Mouse (Mus musculus) neural tube, embryonic 11.5 days (tissue): ENCODE data around the gene Hdac11. TPM values are rescaled to one million over a fixed set of nuclear protein-coding genes. Genes with fewer than 3 reads are reported as not detected.

Experiments
- ATAC-seq: fragments of 200-750 bp; cut with Nextera tagmentation; 2 replicates; pipeline ENCODE4 v1.8.0; 2017; ENCODE audit warnings: moderate number of reproducible peaks, mild to moderate bottlenecking, moderate TSS enrichment, moderate library complexity; ENCODE audit not compliant: insufficient read depth, low FRiP score, low TSS enrichment
- DNase-seq: peaks from one replicate; pipeline ENCODE4 v3.0.0-alpha.2; 2015; ENCODE audit warnings: low spot score
- H3K27ac ChIP-seq: fragments of 300-500 bp; sonication (generic); 2 replicates; pipeline ENCODE4 v1.5.1; 2014; ENCODE audit warnings: low read depth, mild to moderate bottlenecking, low read length
- H3K27me3 ChIP-seq: fragments of 300-500 bp; sonication (generic); 2 replicates; pipeline ENCODE4 v1.6.1; 2014; ENCODE audit warnings: mild to moderate bottlenecking, low read length, mixed read lengths; ENCODE audit not compliant: control insufficient read depth, insufficient read depth
- H3K36me3 ChIP-seq: fragments of 300-500 bp; sonication (generic); 2 replicates; pipeline ENCODE4 v1.6.1; 2014; ENCODE audit warnings: mild to moderate bottlenecking, low read length, moderate library complexity, mixed read lengths; ENCODE audit not compliant: control insufficient read depth, insufficient read depth
- H3K4me1 ChIP-seq: fragments of 300-500 bp; sonication (generic); 2 replicates; pipeline ENCODE4 v1.6.1; 2014; ENCODE audit warnings: low read length, mixed read lengths; ENCODE audit not compliant: control insufficient read depth, insufficient read depth
- H3K4me2 ChIP-seq: fragments of 300-500 bp; sonication (generic); 2 replicates; pipeline ENCODE4 v1.6.1; 2014; ENCODE audit warnings: low read depth, mild to moderate bottlenecking, moderate library complexity
- H3K4me3 ChIP-seq: fragments of 300-500 bp; sonication (generic); 2 replicates; pipeline ENCODE4 v1.5.1; 2014; ENCODE audit warnings: low read depth, low read length
- H3K9ac ChIP-seq: fragments of 300-500 bp; sonication (generic); 2 replicates; pipeline ENCODE4 v1.6.1; 2014; ENCODE audit warnings: mild to moderate bottlenecking, low read length
- H3K9me3 ChIP-seq: fragments of 300-500 bp; sonication (generic); 2 replicates; pipeline ENCODE4 v1.6.1; 2016; ENCODE audit warnings: low read length; ENCODE audit not compliant: control insufficient read depth
- WGBS: fragments of 180-500 bp; shearing (Covaris S2); extraction: QIAGEN DNeasy Blood & Tissue Kit; methylation state at CpG from one replicate; pipeline ENCODE4 v1.1.7; 2014; 5-methylcytosine and 5-hydroxymethylcytosine counted together
- polyA plus RNA-seq: library from polyadenylated mRNA; unstranded; fragments of >200 nt; fragmentation: Nextera tagmentation; extraction: Ambion mirVana; gene quantifications from 2 replicates; pipeline ENCODE4 v1.2.1, GENCODE M21; 2014

Hdac11 gene
- polyA plus RNA-seq, 1 experiment from 2014 or later: 15.0 TPM

DNA sequence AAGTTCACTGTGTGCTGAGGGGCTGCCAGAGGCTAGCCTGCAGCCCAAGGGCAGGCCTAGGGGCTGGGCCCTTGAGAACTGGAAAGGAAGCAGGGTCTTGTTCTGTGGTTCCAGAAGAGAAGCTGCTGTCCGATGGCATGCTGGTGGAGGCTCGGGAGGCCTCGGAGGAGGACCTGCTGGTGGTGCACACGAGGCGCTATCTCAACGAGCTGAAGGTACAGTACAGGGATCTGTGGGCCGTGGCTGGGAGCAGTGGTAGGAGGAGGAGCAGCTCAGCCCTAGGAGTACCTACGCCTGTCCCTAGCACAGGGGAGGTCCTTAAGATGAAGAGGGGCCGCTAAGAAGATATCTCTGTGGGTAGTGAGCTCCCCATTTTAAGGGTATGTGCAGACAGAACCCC lies 2.6 kb downstream of the Hdac11 start:
- WGBS: 85% methylated on average over 9 of the region's 9 CpGs
- Histone ChIP-seq H3K4me3 (no peak overlapping the region), H3K4me2 (0 out of 2 replicates have a peak overlapping the region, but pooled peaks have one; percentile 16), H3K27me3 (no peaks in the 10 kb centered on the region), H3K4me1 (peaks cover 17% of the 10 kb centered on the region), H3K9ac (no peak overlapping the region), H3K27ac (no peak overlapping the region), H3K36me3 (no peaks in the 10 kb centered on the region), H3K9me3 (no peaks in the 10 kb centered on the region)
- ATAC-seq (no peak), DNase-seq (no peak)

DNA sequence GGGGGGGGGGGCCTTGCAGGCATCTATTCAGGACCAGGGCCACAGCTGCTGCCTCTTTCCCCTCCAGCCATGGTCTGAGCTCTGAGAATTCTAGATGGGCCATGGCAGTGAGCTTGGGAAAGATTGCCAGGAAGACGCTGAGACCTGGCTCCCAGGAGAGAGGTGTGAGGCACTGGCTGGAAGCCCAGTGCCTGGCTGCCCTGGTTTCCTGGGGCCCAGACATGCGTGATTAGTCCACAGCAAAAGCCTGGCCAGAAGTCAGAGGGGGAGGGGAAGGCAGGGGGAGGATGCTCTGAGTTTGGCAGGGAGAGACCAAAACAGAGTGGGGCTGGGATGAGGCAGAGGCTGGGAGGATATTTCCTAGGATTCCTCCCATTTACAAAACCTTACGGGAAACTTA lies 3.9 kb downstream of the Hdac11 start:
- DNase-seq: no peak
- H3K9ac ChIP-seq: no peak overlapping the region
- H3K36me3 ChIP-seq: no peaks in the 10 kb centered on the region
- ATAC-seq: no peak
- peaks cover 17% of the 10 kb centered on the region for H3K4me1 ChIP-seq
- no peak overlapping the region for H3K27ac ChIP-seq
- no peak overlapping the region for H3K4me2 ChIP-seq
- no peaks in the 10 kb centered on the region for H3K27me3 ChIP-seq
- H3K4me3 ChIP-seq: no peak overlapping the region
- WGBS: 53% methylated on average over 3 of the region's 3 CpGs
- H3K9me3 ChIP-seq: no peaks in the 10 kb centered on the region

DNA sequence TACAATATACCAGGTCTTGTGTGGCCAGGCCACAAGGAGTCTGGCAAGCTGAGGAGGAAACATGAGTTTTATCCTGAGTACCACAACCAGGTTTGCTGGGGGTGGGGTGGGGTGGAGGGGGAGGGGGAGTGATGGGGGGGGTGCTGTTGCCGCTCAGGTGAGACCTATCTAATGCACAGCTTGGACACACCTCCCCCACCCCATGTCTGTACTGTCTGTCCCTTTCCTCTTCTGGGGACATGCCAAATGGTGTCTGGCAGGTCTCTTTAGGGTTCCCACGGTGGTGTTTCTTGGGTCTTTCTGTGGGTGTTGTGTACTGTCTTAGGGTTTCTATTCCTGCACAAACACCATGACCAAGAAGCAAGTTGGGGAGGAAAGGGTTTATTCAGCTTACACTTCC lies 4.5 kb downstream of the Hdac11 start:
- Histone ChIP-seq H3K4me1 (peaks cover 17% of the 10 kb centered on the region), H3K27me3 (no peaks in the 10 kb centered on the region), H3K27ac (no peak overlapping the region), H3K4me3 (no peak overlapping the region), H3K4me2 (no peak overlapping the region), H3K36me3 (no peaks in the 10 kb centered on the region), H3K9me3 (no peaks in the 10 kb centered on the region), H3K9ac (no peak overlapping the region)
- DNase-seq: no peak
- ATAC-seq: no peak
- WGBS: 90% methylated on average over 2 of the region's 2 CpGs

DNA sequence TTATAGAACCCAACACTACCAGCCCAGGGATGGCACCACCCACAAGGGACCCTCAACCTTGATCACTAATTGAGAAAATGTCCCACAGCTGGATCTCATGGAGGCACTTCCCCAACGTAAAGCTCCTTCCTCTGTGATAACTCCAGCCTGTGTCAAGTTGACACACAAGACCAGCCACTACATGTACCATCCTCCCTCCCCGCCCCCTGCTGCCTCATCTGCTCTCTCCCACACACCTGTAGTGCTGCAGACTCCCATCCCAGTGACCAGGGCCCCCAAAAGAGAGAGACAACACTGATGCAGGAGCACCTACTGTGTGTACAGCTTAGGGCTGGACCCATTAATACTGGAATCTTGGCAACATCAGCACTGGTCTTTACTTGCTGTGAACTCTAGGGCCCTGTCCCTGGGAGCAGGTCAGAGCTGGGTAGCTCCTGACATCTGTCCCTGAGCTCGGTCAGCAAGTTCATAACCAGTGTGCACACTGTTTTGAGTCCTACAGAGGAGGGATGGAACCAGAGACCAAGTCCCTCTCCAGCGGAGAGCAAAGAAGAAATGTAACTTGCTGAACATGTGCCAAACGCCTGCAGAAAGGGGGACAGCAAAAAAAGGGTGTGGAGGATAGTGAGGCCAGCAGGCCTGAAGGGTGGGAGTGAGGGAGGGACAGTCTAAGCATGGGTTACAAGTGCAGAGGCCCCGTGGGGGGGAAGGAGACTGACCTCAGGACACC lies 5.2 kb downstream of the Hdac11 start:
- Histone ChIP-seq H3K4me3 (no peak overlapping the region), H3K36me3 (no peaks in the 10 kb centered on the region), H3K4me1 (peaks cover 13% of the 10 kb centered on the region; the same call in 1 of the 2 replicates), H3K4me2 (no peak overlapping the region), H3K9me3 (no peaks in the 10 kb centered on the region), H3K9ac (no peak overlapping the region), H3K27me3 (no peaks in the 10 kb centered on the region), H3K27ac (no peak overlapping the region)
- ATAC-seq: no peak
- DNase-seq: no peak
- 81% methylated on average over 6 of the region's 6 CpGs for WGBS

DNA sequence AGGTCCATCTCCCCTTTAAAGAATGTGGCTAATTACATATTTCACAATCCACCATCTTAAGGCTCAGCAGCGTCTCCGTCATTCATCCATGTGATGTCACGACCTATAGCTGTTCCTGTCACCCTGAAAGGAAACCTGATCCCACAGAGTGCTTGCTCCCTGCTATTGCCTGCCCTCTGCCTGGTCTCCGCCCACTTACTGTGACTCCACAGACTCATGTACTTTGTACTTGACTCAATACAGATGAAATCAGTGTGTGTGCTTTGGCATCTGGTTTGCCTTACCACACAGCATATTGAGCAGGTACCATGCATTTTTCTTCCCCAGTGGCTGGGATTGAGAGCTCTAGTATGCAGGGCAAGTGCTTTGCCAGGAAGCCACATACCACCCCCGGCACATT lies 5.8 kb downstream of the Hdac11 start:
- Histone ChIP-seq H3K4me1 (peaks cover 12% of the 10 kb centered on the region; the same call in 1 of the 2 replicates), H3K27me3 (no peaks in the 10 kb centered on the region), H3K4me2 (no peak overlapping the region), H3K9me3 (no peaks in the 10 kb centered on the region), H3K27ac (no peak overlapping the region), H3K36me3 (no peaks in the 10 kb centered on the region), H3K4me3 (no peak overlapping the region), H3K9ac (no peak overlapping the region)
- DNase-seq: no peak
- no peak for ATAC-seq
- WGBS: 82% methylated on average over 5 of the region's 5 CpGs

DNA sequence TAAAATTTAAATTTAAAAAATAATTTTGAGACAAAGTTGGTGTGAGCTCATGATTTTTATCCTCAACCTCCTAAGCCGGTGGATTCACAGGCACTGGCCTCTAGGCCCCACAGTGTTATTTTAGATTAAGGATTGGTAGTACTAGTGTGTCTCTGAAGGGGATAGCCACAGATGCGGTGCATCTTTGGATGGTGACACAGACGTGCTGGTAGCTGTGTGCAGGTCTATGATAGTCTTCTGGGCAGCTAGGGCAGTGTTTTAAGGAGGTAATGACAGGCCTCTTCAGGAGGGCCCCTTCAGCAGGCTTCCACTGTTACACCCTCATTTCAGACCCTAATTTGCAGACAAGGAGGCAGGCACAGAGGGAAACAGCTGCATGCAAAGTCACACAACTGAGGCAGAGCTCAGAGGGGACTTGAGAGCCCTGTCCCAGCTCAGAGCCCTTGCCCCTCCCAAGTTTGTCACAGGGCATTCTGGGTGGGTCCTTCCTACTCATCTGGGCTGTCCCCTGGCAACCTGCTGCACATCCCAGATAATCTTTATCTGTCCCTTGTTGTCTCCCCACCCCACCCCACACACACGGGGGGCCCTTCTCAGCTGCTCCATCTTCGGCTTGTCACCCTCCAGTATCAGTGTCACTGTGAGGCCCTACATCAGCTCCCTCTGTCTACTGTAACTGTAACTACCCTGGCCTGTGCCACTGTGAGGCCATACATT lies 6.9 kb downstream of the Hdac11 start:
- H3K27me3 ChIP-seq: no peaks in the 10 kb centered on the region
- no peak overlapping the region for H3K4me3 ChIP-seq
- H3K9me3 ChIP-seq: no peaks in the 10 kb centered on the region
- H3K9ac ChIP-seq: no peak overlapping the region
- H3K4me2 ChIP-seq: no peak overlapping the region
- no peak overlapping the region for H3K27ac ChIP-seq
- ATAC-seq (no peak), DNase-seq (no peak)
- WGBS: 81% methylated on average over 5 of the region's 5 CpGs
- 0 out of 2 replicates have a peak, but pooled peaks cover 3% of the 10 kb centered on the region for H3K4me1 ChIP-seq
- H3K36me3 ChIP-seq: no peaks in the 10 kb centered on the region

DNA sequence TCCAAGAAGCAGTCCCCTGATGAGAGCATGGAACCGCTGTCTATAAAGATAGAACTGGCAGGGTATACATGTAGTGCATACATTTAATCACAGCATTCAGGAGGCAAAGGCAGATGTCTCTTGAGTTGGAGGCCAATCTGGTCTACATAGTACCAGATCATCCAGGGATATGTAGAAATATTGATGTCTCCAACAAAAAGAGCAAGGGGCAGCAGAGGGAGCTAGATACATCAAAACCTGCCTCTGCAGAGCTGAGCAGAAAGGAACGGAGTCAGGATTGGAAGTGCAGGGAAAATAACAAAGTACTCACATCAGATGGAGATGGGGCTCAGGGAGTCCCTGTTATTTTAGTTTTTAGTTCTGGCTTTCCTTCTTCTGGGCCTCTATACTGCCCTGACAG lies 8.1 kb downstream of the Hdac11 start:
- H3K4me1 ChIP-seq: no peaks in the 10 kb centered on the region
- H3K9ac ChIP-seq: no peak overlapping the region
- no peak overlapping the region for H3K4me2 ChIP-seq
- H3K27ac ChIP-seq: no peak overlapping the region
- no peak for ATAC-seq
- H3K36me3 ChIP-seq: no peaks in the 10 kb centered on the region
- no peaks in the 10 kb centered on the region for H3K27me3 ChIP-seq
- no peak overlapping the region for H3K4me3 ChIP-seq
- H3K9me3 ChIP-seq: no peaks in the 10 kb centered on the region
- DNase-seq: no peak
- WGBS: 87% methylated on average over 2 of the region's 2 CpGs

DNA sequence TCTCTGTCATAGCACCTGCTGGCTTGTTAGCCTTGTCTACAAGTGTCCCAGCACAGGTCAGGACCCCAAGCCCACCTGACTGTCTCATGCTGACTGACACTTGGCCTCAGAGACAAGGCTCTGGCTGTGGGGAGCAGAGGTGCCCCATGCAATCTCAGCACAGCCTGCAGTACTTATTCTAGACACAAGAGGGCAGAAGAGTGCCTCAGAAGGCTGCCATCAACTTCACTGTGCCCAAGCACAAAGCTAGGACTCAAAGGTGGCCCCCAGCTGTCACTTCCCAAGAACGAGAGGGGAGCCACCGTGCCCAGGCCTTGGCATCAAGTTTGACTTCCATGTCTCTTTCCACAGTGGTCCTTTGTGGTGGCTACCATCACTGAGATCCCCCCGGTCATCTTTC lies 8.7 kb downstream of the Hdac11 start:
- H3K4me3 ChIP-seq: no peak overlapping the region
- no peak overlapping the region for H3K27ac ChIP-seq
- peak; percentile 42; the same call in 1 of the 2 replicates for ATAC-seq
- no peaks in the 10 kb centered on the region for H3K36me3 ChIP-seq
- 28% methylated on average over 3 of the region's 3 CpGs for WGBS
- H3K27me3 ChIP-seq: no peaks in the 10 kb centered on the region
- DNase-seq: peak; percentile 76
- no peak overlapping the region for H3K9ac ChIP-seq
- no peaks in the 10 kb centered on the region for H3K4me1 ChIP-seq
- H3K9me3 ChIP-seq: no peaks in the 10 kb centered on the region
- H3K4me2 ChIP-seq: no peak overlapping the region

DNA sequence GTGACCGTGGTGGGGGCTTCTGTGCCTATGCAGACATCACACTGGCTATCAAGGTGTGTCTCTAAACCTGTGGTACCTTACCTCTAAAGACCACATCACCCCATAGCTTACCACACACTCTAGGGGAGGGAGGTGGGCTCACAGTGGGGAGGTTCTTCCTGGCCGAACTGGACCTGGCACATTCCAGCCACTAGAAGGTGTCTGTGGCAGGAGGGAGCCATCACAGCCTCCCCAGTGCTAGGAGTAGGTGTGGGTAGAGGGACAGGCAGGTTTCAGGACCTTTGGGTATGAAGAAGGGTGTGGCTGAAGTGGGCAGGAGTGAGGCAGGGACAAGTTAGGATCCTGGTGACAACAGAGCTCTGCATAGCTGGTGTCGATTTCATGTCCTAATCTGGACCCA lies 11.4 kb downstream of the Hdac11 start:
- no peaks in the 10 kb centered on the region for H3K9me3 ChIP-seq
- H3K27me3 ChIP-seq: no peaks in the 10 kb centered on the region
- H3K4me2 ChIP-seq: no peak overlapping the region
- no peak overlapping the region for H3K9ac ChIP-seq
- H3K4me1 ChIP-seq: no peaks in the 10 kb centered on the region
- WGBS: 64% methylated on average over 3 of the region's 3 CpGs
- H3K27ac ChIP-seq: no peak overlapping the region
- no peak overlapping the region for H3K4me3 ChIP-seq
- no peak for DNase-seq
- no peak for ATAC-seq
- H3K36me3 ChIP-seq: no peaks in the 10 kb centered on the region
